Mouse (Mus musculus) bone marrow, adult 2 months (tissue): ENCODE results near the gene Slc9a3r1. TPM values are rescaled to one million over a fixed set of nuclear protein-coding genes. Genes with fewer than 3 reads are reported as not detected.

Experiments
- H3K27ac ChIP-seq: fragments of 200-500 bp; 2 replicates; pipeline ENCODE4 v1.5.1; 2012; ENCODE audit warnings: low read depth, mild to moderate bottlenecking, control low read depth, inconsistent platforms, low read length; ENCODE audit not compliant: control insufficient read depth, poor library complexity, insufficient read depth
- H3K4me1 ChIP-seq: fragments of 200-500 bp; 2 replicates; pipeline ENCODE4 v1.6.1; 2011; ENCODE audit warnings: low read length; ENCODE audit not compliant: control insufficient read depth, insufficient read depth
- H3K4me3 ChIP-seq: fragments of 200-500 bp; replicated peaks from 2 replicates; pipeline ENCODE3; 2011; ENCODE audit warnings: mild to moderate bottlenecking, low read depth, low read length, control low read depth; ENCODE audit not compliant: control insufficient read depth
- CTCF ChIP-seq: fragments of 200-500 bp; IDR thresholded peaks from 2 replicates; pipeline ENCODE4 v1.5.1; 2011; ENCODE audit warnings: low read length, control low read depth; ENCODE audit not compliant: control insufficient read depth, insufficient read depth
- POLR2A ChIP-seq: fragments of 200-500 bp; IDR thresholded peaks from 2 replicates; pipeline ENCODE4 v1.6.1; 2011; ENCODE audit warnings: low read depth, mild to moderate bottlenecking, control low read depth, low read length, borderline replicate concordance; ENCODE audit not compliant: control insufficient read depth
- WGBS: fragments of 180-500 bp; shearing (Covaris S2); methylation state at CpG from one replicate; pipeline ENCODE4 v1.1.7; 2018; 5-methylcytosine and 5-hydroxymethylcytosine counted together
- polyA plus RNA-seq: library from polyadenylated mRNA; stranded (reverse); fragments of >200 nt; gene quantifications from 2 replicates; pipeline ENCODE4 v1.2.4, GENCODE M21; 2011; ENCODE audit warnings: low replicate concordance; ENCODE audit not compliant: missing spikeins, insufficient read depth, insufficient read length

Slc9a3r1 gene
- 21.9 and 51.0 TPM in 2 replicates for polyA plus RNA-seq

- H3K4me1 ChIP-seq = peaks cover 3% of the 10 kb centered on the region
- under 1% methylated on average over 47 of the region's 47 CpGs for WGBS
- peak within 1 kb of the TSS; percentile 92 for H3K4me3 ChIP-seq
- no peak for TF ChIP-seq CTCF
- TF ChIP-seq POLR2A = peak; percentile 97
- peak within 1 kb of the TSS; percentile 88 for H3K27ac ChIP-seq
Observed at GRCm38 (mm10) chr11:115162832-115163480, at the start of gene Slc9a3r1. Gene Slc9a3r1 (plus strand): TSS chr11:115163341.

DNA sequence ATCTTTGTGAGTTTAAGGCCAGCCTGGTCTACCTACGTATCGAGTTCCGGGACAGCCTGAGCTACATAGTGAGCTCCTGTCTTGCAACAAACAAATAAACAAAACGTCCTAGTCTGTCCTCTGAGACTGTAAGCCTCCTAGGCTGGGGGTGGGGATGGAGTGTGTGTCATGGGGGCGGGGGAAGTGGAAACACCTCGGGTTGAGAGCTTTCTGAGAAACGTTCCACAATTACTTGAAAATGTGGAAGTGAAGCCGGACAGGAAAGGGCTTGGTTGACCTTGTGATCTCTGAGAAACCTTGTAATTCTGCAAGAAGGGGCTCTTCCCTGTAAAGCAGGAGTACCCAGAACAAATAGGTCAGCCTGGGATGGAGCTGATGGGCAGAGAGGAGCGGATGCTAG lies 43.7 kb upstream of the Slc9a3r1 start:
- Histone ChIP-seq H3K4me3 (peak overlapping the region; percentile 25), H3K27ac (peak overlapping the region; percentile 62), H3K4me1 (peaks cover 10% of the 10 kb centered on the region; the same call in 1 of the 2 replicates)
- TF ChIP-seq POLR2A = no peak
- no peak for TF ChIP-seq CTCF
- WGBS = 31% methylated on average over 9 of the region's 9 CpGs

- Histone ChIP-seq H3K4me1 (no peaks in the 10 kb centered on the region; the same call in 1 of the 2 replicates), H3K27ac (no peak overlapping the region), H3K4me3 (no peak overlapping the region)
- 26% methylated on average over 4 of the region's 4 CpGs for WGBS
- TF ChIP-seq CTCF (no peak), POLR2A (no peak)
Observed at GRCm38 (mm10) chr11:115128483-115128882, 34.7 kb upstream of the Slc9a3r1 start.

- WGBS = 79% methylated on average over 13 of the region's 13 CpGs
Observed at GRCm38 (mm10) chr11:115129508-115130126, 33.5 kb upstream of the Slc9a3r1 start.

DNA sequence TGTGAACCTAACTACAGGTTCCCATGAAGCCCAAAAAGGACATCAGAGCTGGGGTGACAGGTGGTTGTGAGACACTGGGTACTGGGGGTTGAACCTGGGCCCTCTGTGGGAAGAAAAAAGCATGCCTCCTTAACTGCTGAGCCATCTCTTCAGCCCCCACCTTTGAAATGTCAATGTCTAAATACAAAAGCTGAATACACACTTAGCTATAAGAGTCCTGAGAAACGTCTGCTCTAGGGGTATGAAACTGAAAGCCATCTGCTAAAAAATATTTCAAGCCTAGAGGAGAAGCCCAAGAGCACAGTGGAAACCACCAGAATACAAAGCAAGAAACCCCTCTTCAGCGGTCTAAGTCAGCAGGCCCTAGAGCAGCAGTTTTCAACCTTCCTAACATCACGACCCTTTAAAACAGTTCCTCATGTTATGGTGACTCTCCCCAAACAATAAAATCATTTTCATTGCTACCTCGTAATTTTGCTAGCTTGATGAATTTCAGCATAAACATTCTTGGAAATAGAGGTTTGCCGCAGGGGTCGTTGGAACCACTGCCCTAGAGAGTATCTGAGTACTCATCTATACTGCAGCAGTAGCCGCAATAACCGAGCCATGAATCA lies 31.3 kb upstream of the Slc9a3r1 start:
- peaks cover 2% of the 10 kb centered on the region; the same call in 1 of the 2 replicates for H3K4me1 ChIP-seq
- 70% methylated on average over 8 of the region's 8 CpGs for WGBS
- peak overlapping the region; percentile 54 for H3K4me3 ChIP-seq
- H3K27ac ChIP-seq = no peak overlapping the region; the same call in 1 of the 2 replicates
- TF ChIP-seq POLR2A (no peak), CTCF (no peak)

More at GRCm38 (mm10) chr11:115129508-115130126, 33.5 kb upstream of the Slc9a3r1 start:
- Histone ChIP-seq H3K4me1 (no peaks in the 10 kb centered on the region; the same call in 1 of the 2 replicates), H3K27ac (no peak overlapping the region), H3K4me3 (no peak overlapping the region)
- TF ChIP-seq POLR2A (no peak), CTCF (no peak)

GRCm38 (mm10) chr11:115133800-115134199 lies 29.3 kb upstream of the Slc9a3r1 start, which contains the start of gene Cd300lf:
Gene Cd300lf (minus strand): TSS chr11:115133992.
- Histone ChIP-seq H3K4me1 (peaks cover 2% of the 10 kb centered on the region; the same call in 1 of the 2 replicates), H3K4me3 (peak within 1 kb of the TSS; percentile 85), H3K27ac (peak within 1 kb of the TSS; percentile 96)
- under 1% methylated on average over 8 of the region's 8 CpGs for WGBS
- TF ChIP-seq CTCF (no peak), POLR2A (0 out of 2 replicates have a peak, but pooled peaks have one; percentile 46)

DNA sequence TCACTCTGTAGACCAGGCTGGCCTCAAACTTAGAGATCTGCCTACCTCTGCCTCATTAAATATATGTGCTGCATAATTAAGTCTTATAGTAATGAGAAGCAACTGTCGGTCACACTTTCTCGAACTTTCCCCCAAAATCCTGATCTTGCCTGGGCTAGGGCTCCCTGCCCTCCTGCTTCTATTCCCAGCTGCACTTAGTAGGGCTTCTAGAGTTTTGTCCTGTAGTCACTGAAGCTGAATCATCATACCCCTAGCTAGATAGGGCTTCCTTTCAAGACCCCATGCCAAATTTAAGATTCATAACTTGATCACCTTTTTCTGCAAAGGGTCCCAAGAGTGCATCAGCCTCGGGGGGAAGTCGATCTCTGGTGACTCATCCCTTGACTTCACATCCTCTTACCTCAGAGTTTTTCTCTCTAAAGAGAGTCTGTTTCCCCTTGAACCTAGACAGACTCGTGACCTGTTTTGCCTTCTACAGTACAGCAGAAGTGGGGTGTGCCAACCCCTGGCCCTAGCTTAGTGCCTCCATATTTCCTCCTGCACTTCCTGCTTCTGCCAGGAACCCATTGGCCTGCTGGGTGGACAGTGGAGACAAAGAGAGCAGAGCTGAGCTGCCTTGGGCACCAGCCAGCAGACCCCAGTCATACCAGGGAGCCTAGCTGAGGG lies 24.4 kb upstream of the Slc9a3r1 start:
- TF ChIP-seq CTCF (no peak), POLR2A (no peak)
- 27% methylated on average over 5 of the region's 5 CpGs for WGBS
- H3K4me1 ChIP-seq = peaks cover 5% of the 10 kb centered on the region
- peak overlapping the region; percentile 94 for H3K27ac ChIP-seq
- no peak overlapping the region for H3K4me3 ChIP-seq

- peak overlapping the region; percentile 25; the same call in 1 of the 2 replicates for H3K27ac ChIP-seq
- H3K4me3 ChIP-seq = no peak overlapping the region
- WGBS = 6% methylated on average over 2 of the region's 2 CpGs
- H3K4me1 ChIP-seq = peaks cover 3% of the 10 kb centered on the region
- TF ChIP-seq POLR2A (no peak), CTCF (no peak)
Observed at GRCm38 (mm10) chr11:115141970-115142369, 21.2 kb upstream of the Slc9a3r1 start.
